Comparison of ENCODE assay signal across 18 mouse cellular contexts in the genomic region with DNA sequence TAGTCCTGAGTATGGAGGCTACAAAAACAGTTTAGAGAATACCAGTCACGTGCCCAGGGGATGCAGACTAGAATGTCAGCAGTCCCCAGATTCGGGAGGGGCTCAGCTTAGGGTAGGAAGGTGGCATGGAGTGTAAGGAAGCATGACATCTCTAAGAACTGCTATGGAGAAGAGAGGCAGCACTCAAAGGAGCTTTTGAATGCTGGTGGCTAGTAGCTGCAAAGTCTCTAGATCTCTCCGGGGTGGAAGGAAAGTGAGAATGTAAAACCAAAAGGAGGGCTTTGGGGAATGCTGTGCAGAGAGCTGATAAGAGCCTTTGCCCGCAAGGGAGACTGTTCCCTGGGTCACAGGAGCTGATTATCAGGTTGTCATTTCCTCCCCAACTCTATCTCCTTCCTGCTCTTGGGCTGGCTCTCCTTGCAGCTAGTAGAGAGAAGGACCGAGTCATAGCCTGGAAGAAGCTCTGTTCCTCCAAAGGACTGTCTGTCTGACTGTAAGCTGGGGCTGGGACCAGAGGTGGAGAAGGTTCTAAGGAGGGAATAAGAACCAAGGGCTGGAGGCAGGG. TPM values are rescaled to one million over a fixed set of nuclear protein-coding genes. Genes with fewer than 3 reads are reported as not detected.
DNase-seq lines count a peak whose midpoint lies in the region; ATAC-seq and TF ChIP-seq lines count a peak whose summit lies in the region.
"Had no signal": no experiment of that assay in that cellular context is flagged by ENCODE, and none has a peak within 500 bp of the region (broad histone marks: within the 10 kb centered on the region; RNA-seq: fewer than 3 reads in every experiment).

A gene (plus strand): TSS at position 409 of the 565 bp plus-strand sequence.

- DNase-seq in heart, postnatal 14 days, result no peak
- peak; percentile 96 for DNase-seq in 416B (ENCODE audit: low read depth)
- DNase-seq in liver, embryonic 14.5 days (ENCODE audit: low read depth in 3 of 3, low spot score in 3 of 3), result peak in 2 of 3 experiments; percentile 65 to 66
- no peak for DNase-seq in ovary, postnatal 14 days (ENCODE audit: low spot score)
- DNase-seq in embryo, embryonic 11 days, result no peak
- no peak for DNase-seq in left cerebral cortex, adult 18-20 months (ENCODE audit: low spot score in 2 of 2)
- DNase-seq: B cell, adult 2 months; cerebellum, postnatal 14 days; gastrocnemius, postnatal 10 days; right cerebral cortex, postnatal 14 days; thymus, adult 2 months had no signal

- TF ChIP-seq EP300 in liver, embryonic 14.5 days (IDR thresholded peaks at IDR 0.05; ENCODE audit: low read depth), result peak; percentile 83

- H3K4me2 ChIP-seq in heart, embryonic 13.5 days, result peak within 1 kb of the TSS; percentile 43; the same call in 1 of the 2 replicates
- H3K4me2 ChIP-seq in liver, embryonic 14.5 days (ENCODE audit: low read depth), result peak within 1 kb of the TSS; percentile 74
- H3K4me2 ChIP-seq: limb, embryonic 13.5 days had no signal

- 0 out of 2 replicates have a peak within 1 kb of the TSS, but pooled peaks have one; percentile 7 for H3K4me3 ChIP-seq in heart, embryonic 13.5 days
- H3K4me3 ChIP-seq in liver, embryonic 14.5 days (ENCODE audit: insufficient read depth in 1 of 2, low read depth in 2 of 2, low read length in 2 of 2), result peak within 1 kb of the TSS; percentile 32 to 41
- H3K4me3 ChIP-seq: limb, embryonic 13.5 days had no signal

- no peak for TF ChIP-seq CTCF in liver, embryonic 14.5 days (IDR thresholded peaks at IDR 0.05; ENCODE audit: low read depth)

- H3K9me3 ChIP-seq in heart, embryonic 13.5 days, result no peaks in the 10 kb centered on the region
- no peaks in the 10 kb centered on the region for H3K9me3 ChIP-seq in liver, embryonic 14.5 days (ENCODE audit: control insufficient read depth, low read length)
- H3K9me3 ChIP-seq: limb, embryonic 13.5 days had no signal

- H3K4me1 ChIP-seq in heart, embryonic 13.5 days, result peaks cover 19% of the 10 kb centered on the region
- H3K4me1 ChIP-seq in liver, embryonic 14.5 days (replicated peaks; ENCODE audit: control insufficient read depth in 2 of 2, insufficient read depth in 2 of 2, low read length in 1 of 2), result peaks cover 30 to 35% of the 10 kb centered on the region in 2 experiments
- H3K4me1 ChIP-seq: limb, embryonic 13.5 days had no signal

- peak within 1 kb of the TSS; percentile 77 for H3K27ac ChIP-seq in heart, embryonic 13.5 days (replicated peaks)
- H3K27ac ChIP-seq in liver, embryonic 14.5 days, result peak within 1 kb of the TSS; percentile 93
- H3K27ac ChIP-seq: kidney, postnatal 0 days; limb, embryonic 13.5 days; macrophage had no signal

- no peak for ATAC-seq in heart, embryonic 13.5 days (ENCODE audit: extremely low read depth, insufficient number of reproducible peaks, low FRiP score, low TSS enrichment)
- ATAC-seq in common myeloid progenitor, adult 5-6 weeks (replicated peaks; ENCODE audit: low read depth, poor library complexity, severe bottlenecking), result peak; percentile 95
- ATAC-seq in liver, embryonic 14.5 days (ENCODE audit: insufficient read depth), result peak; percentile 87
- ATAC-seq: forebrain, embryonic 16.5 days had no signal

- H3K9ac ChIP-seq in heart, embryonic 13.5 days, result peak within 1 kb of the TSS; percentile 2
- peak within 1 kb of the TSS; percentile 63 for H3K9ac ChIP-seq in liver, embryonic 14.5 days (replicated peaks)
- H3K9ac ChIP-seq: limb, embryonic 13.5 days had no signal

- peaks cover 12% of the 10 kb centered on the region for H3K36me3 ChIP-seq in heart, embryonic 13.5 days
- H3K36me3 ChIP-seq in liver, embryonic 14.5 days (replicated peaks; ENCODE audit: control insufficient read depth, insufficient read depth, low read depth), result no peaks in the 10 kb centered on the region

- WGBS in heart, embryonic 13.5 days, result 6% methylated on average over 5 of the region's 5 CpGs
- WGBS in liver, embryonic 14.5 days (ENCODE audit: insufficient replicate concordance), result 3% methylated on average over 5 of the region's 5 CpGs

- H3K27me3 ChIP-seq in heart, embryonic 13.5 days (replicated peaks), result no peaks in the 10 kb centered on the region
- no peaks in the 10 kb centered on the region for H3K27me3 ChIP-seq in liver, embryonic 14.5 days (ENCODE audit: control insufficient read depth, insufficient read depth, low read length)
- H3K27me3 ChIP-seq: limb, embryonic 13.5 days had no signal

- intact Hi-C loops in heart, postnatal 14 days (cut with DNase I), result no loop called here

RNA-seq across cellular contexts. Expression of the gene that starts here (rescaled TPM):
- 0.86 and 1.0 TPM in 2 replicates for polyA plus RNA-seq in heart, embryonic 13.5 days (2015; fragmentation: Nextera tagmentation; extraction: Ambion mirVana)
- total RNA-seq in heart, postnatal 14 days (2021), result under 1 TPM; 0.17 to 0.22 TPM
- total RNA-seq in common myeloid progenitor, adult 5-6 weeks (2017), result 0.58 and 3.2 TPM in 2 replicates
- polyA plus RNA-seq in liver, embryonic 14.5 days (2012; rRNA removed), result 4.5 TPM in 2 replicates
- polyA plus RNA-seq in liver, embryonic 14.5 days (2014; fragmentation: Nextera tagmentation; extraction: Ambion mirVana), result 7.6 and 9.1 TPM in 2 replicates
- not detected for total RNA-seq in left cerebral cortex, adult 18-20 months (2021)
- total RNA-seq: layer of hippocampus, postnatal 10 days had no signal

Comparison
In these comparisons a context has a peak if more than half of its experiments do, and no peak if none do; other contexts are left out.
1. DNase-seq: peak in 416B (single experiment) and liver, embryonic 14.5 days (2 of 3); none in heart, postnatal 14 days (0 of 2), ovary, postnatal 14 days (single experiment), embryo, embryonic 11 days (single experiment) and left cerebral cortex, adult 18-20 months (0 of 2).